Mouse (Mus musculus): ENCODE measurements around the gene Grin2b.

GRCm38 (mm10) chr6:135805436-135805835 lies 367.9 kb downstream of the Grin2b start:
- TF ChIP-seq GATA1 (IDR thresholded peaks at IDR 0.05; ENCODE audit: low read length) (no peak), TAL1 (IDR thresholded peaks at IDR 0.05; ENCODE audit: low read length) (no peak)

Data from erythroblast, embryonic 14.5 days (primary cell).